Mouse (Mus musculus): ENCODE data around the gene Nek8.
A peak's percentile ranks its signal among the peaks of the same experiment; 100 is the strongest.

Nek8 gene

DNA sequence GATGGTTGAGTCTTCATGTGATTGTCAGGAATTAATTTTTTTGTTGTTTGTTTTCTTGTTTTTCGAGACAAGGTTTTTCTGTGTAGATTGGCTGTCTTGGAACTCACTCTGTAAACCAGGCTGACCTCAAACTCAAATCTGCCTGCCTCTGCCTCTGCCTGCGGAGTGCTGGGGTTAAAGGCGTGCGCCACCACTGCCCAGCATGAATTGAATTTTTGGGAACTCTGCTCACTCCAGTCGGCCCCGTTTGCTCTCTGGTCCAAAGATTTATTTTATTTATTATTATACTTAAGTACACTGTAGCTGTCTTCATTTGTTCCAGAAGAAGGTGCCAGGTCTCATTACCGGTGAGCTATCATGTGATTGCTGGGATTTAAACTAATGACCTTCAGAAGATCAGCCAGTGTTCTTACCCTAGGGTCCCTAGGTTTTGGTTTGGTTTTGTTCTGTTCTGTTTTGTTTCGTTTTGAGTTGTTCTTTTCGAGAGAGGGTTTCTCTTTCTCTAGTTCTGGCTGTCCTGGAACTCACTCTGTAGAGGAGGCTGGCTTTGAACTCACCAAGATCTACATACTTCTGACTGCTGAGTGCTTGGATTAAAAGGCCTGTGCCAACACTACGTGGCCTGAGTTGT lies 7.5 kb upstream of the Nek8 start:
- DNase-seq (ENCODE audit: low spot score in 2 of 2), result no peak

DNA sequence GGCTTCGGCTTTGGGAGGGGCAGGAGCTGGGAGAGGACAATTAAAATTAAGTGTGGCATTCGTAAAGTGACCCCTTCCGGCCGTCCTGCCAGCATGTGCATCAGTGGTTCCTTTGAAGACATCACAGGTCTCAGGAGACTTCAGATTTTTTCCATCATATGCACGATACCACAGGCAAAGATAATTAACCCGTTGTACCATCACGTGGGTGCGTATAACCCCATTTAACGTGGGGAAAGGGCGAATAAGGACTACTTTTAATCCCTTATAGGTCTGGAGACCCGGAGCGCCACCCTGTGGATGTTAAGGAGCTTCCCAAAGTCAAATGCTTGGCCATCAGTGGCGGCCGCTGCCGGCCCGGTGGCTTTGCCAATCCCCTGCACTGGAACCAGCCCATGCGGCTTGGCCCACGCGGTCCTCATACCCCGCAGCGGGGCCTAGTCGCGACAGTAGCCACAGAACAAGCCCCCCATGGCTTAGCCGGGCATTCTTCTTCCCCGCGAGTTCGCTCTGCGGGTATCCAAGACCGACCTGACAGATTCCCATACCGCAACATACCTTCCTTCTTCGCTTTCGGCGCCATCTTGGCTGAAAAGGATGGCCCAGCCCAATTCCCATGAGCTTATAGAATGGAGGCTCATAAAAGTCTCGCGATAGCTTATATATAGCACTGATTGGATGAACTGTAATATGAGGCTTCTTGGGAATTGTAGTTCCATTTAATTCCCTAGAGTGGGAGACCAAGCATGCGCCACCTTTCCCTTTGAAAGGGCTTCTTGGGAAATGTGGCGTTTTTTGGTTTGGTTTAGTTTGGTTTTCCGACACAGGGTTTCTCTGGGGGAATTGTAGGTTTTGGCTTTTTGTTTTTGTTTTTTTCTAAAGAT lies 6.7 kb upstream of the Nek8 start, which contains the start of gene Rpl23a:
TSS of gene Rpl23a (minus strand) at position 624 of the 884 bp plus-strand sequence.
- DNase-seq (ENCODE audit: low spot score in 2 of 2), result peak; percentile 79 to 87

DNA sequence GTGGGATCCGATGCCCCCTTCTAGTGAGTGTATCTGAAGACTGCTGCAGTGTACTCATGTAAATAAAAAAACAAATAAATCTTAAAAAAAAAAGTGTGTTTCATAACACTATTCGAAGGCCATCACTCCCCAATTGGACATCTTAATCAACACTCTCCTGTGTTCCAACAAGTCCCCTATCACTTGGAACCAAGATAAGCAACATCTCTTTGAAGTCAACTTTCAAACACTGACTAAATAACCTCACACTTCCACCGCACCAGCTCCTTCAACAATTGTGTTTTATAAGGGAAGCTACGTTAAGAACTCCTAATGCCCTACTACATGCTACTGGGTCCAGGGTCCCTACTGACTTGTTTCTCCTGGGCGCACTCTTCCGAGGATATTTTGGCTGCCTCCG lies 6.0 kb upstream of the Nek8 start:
- DNase-seq (ENCODE audit: low spot score in 2 of 2), result no peak

DNA sequence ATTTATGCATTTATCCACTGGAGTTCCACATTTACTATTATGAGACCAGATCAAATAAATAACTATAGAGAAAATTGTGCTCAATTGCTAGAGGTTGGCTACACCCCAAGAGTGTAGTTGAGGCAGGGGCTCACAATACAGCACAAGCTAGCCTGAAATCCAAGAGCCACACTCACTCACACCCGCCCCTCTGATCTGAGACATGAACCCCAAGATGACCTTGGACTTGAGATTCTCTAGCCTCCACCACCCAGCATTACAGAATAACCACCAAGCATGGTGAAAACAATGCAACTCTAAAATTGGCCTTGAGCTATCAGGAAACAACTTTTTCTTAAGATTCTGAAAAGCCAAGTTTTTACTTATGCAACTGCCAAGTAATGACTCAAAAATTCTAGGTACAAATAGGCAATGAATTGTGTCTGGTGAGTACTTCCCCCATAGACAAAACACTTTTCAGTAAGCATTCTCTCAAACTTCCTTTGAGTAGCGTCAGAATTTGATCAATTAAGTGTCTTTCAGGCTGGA lies 5.4 kb upstream of the Nek8 start:
- DNase-seq (ENCODE audit: low spot score in 2 of 2), result no peak

GRCm38 (mm10) chr11:78180081-78180761 lies 3.7 kb upstream of the Nek8 start:
- DNase-seq (ENCODE audit: low spot score in 2 of 2), result no peak

DNA sequence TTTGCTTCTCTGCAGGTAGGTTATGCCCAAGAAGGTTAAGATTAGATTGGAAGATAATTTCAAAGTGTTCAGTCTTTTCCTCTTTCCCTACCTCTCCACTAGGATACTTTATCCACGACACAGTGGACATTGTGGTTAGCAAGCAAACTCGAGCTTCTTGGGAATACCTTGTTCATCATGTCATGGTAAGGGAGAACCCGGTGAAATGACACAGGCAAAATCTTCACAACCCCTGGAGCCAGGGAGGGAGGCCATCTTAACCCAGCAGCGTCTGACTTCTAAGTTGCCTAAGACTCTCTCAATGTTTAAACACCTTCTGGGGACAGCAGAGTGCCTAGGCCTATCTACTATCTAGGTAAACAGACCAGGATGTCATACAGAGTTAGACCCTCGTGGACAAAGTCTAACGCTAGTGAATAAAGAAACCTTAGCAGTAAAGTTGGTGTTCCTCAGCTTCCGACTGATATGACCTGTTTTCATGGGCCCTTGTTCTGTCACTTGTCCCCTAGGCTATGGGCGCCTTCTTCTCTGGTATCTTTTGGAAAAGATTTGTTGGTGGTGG lies 3.0 kb upstream of the Nek8 start:
- no peak for DNase-seq (ENCODE audit: low spot score in 2 of 2)

- DNase-seq (ENCODE audit: low spot score in 2 of 2), result peak in 1 of 2 experiments; percentile 46
Measured at GRCm38 (mm10) chr11:78178859-78179437, 2.5 kb upstream of the Nek8 start.

DNA sequence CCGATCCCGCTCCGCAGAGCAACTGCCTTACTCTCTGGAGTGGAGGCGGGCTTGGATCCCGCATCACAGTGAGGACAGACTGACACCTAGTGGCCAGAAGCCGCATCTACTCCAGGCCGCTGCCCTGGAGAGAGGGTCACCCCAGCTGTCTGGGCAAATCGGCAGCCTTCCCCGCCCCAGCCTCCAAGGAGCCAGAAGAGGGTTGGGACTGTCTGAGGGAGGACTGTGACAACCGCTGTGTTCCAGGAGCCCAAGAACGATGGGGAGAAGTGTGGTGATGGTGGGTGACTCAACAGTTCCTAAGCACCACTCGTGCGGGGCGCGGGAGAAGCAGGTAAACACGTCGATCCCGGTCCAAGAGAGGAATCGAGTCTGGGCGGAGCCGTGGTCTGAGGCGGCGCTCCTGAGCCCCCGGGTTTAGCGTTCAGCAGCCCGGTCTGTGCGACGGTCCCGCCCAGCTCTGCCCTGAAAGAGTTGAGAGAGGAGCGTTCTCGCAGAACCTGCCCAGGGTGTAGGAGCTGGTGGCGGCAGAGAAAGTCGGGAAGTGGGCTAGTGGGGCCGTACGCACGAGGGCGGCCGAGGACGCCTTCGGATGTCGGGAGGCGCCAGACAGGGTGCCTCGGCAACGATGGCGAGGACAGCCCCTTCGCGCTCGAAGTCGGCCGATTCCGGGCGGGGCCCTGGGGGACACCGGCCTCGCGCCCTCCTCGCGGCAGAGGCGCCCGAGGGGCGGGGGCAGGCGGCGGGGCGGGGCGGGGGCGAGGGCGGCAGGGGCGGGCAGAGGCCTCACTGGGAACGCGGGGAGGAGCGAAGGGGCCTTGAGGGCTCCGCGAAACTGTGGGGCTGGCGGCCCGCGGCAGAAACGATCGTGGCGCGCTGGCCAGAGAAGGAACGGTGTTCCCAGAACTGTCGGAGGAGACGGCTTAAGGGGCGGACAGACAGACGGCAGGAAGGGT lies 1.7 kb upstream of the Nek8 start:
- DNase-seq (ENCODE audit: low spot score in 2 of 2), result peak; percentile 89 to 91

- peak in 1 of 2 experiments; percentile 60 for DNase-seq (ENCODE audit: low spot score in 2 of 2)
Measured at GRCm38 (mm10) chr11:78177437-78177836, 962 bp upstream of the Nek8 start.

- DNase-seq (ENCODE audit: low spot score in 2 of 2), result peak in 1 of 2 experiments; percentile 41
Measured at GRCm38 (mm10) chr11:78176905-78177331, 443 bp upstream of the Nek8 start.

DNA sequence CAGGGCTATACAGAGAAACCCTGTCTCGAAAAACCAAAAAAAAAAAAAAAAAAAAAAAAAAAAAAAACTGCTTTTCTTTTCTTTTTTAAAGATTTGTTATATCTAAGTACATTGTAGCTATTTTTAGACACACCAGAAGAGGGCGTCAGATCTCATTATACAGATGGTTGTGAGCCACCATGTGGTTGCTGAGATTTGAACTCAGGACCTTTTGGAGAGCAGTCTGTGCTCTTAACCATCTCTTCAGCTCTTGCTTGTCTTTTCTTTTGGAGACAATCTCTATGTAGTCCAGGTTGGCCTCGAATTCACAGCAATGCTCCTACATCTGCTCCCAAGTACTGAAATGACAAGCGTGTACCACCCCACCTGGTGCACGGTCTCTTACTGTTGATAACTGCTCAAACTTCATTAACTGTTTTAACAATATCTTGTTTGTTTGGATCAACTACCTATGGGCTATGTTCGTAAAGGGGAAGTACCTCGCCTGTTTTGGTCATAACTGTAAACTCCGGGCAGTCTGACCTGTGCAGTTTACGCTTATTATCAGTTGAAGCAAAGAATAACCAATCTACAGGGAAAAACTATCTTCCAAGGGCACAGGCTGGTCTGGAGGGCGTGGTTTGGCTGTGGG lies 589 bp downstream of the Nek8 start:
- no peak for DNase-seq (ENCODE audit: low spot score in 2 of 2)

- no peak for DNase-seq (ENCODE audit: low spot score in 2 of 2)
Measured at GRCm38 (mm10) chr11:78174506-78174905, 2.0 kb downstream of the Nek8 start.

- DNase-seq (ENCODE audit: low spot score in 2 of 2), result no peak
Measured at GRCm38 (mm10) chr11:78172748-78173383, 3.6 kb downstream of the Nek8 start.

DNA sequence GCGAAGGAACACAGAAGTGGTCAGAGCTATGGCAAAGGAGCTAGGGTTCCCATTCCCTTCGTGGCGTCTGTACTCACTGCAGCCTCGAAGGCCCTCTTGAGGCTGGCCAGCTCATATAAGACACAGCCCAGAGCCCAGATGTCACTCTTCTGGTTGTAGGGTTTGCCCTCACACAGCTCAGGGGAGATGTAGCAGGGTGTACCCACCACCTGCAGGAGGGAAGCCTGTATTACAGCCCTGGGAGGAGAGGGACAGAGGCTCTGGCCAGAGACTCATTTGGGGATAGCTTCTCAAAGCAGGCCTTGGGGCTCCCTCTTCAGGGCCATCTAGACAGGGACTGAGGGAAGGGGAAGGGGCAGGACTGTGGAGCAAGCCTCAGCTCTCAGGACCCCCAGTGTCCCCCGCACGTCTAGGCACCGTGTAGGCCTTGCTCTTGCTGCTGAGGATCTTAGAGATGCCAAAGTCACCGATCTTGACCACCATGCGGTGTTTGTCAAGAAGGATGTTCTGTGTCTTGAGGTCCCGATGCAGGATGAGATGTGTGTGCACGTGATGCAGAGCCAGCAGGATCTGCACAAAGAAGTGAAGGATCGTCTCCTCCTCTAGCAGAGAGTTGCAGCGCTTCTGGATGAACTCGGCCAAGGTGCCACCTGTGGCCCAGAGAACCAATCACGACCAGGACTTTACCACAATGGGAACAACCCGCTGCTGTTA lies 4.3 kb downstream of the Nek8 start:
- DNase-seq (ENCODE audit: low spot score in 2 of 2), result no peak

GRCm38 (mm10) chr11:78171328-78171727 lies 5.1 kb downstream of the Nek8 start:
- no peak for DNase-seq (ENCODE audit: low spot score in 2 of 2)

- no peak for DNase-seq (ENCODE audit: low spot score in 2 of 2)
Measured at GRCm38 (mm10) chr11:78170306-78170705, 6.2 kb downstream of the Nek8 start.

DNA sequence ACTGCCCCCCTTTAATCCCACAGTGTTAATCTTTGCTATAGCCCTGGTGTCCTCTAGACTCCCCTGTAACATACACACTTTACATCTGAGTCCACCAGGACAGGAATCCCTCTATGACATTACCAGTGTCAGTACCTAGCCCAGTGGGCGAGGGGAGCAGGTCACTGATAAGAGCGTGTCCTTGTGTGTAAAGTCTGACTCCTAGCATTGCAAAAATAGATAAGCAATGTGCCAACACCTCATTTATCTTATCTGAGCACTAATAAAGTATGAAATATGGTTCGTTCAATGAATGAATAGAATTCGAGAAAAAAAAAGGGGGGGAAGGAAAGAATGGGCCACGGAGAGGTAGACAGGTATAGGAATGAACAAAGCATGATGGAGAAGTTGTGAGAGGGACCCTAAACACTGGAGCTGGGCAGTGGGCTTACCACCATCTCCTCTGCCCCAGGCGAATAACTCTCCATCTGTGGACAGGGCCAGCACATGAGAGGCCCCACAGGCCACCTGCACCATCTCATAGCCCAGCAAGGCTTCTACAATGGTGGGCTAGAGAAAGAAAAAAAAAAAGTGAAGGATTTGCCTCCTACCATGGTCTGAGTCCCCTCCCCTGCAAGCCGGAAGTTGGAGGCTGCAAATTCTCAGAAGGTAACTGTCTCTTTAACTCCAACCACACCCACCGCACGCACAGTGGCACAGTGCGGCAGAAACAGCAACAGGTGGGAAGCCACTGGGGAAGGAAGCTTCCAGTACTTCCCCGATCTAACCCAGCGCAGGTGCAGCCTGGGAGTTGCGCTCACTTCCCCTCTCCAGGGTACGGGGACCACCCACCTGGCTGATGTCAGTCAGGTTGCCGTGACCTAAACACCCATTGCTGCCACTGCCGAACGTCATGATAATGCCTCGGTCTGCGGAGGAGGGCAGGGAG lies 7.7 kb downstream of the Nek8 start:
- DNase-seq (ENCODE audit: low spot score in 2 of 2), result peak; percentile 78 to 81

All from spleen, postnatal 36 days (tissue).